Mouse (Mus musculus): ENCODE results near the gene Knop1. TPM values are rescaled to one million over a fixed set of nuclear protein-coding genes. Genes with fewer than 3 reads are reported as not detected.

Knop1 gene
- polyA plus RNA-seq, 1 experiment from 2014 or later: 51.6 TPM

DNA sequence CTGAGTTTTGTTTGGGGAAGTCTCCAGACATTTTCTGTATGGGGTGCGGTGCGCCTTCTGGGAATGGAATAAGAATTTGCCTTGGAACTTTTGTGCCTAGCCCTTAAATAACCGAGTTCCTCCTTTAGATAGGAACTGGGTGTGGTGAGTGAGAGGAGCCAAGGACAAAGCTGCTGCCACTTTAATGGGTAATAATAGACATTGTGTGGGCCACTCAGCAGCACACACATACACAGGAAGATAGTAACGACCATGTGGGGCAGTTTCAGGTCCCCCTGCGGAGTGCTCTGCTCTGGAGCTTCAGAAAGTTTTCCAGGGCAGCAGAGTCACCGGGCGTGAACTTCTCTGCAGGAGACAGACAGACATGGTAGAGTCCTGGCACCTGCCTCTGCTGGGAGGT is 34.7 kb downstream of the Knop1 start:
- no peak for TF ChIP-seq EP300 (IDR thresholded peaks at IDR 0.05)
- Histone ChIP-seq H3K27me3 (replicated peaks; ENCODE audit: insufficient read depth, low read length) (no peaks in the 10 kb centered on the region), H3K36me3 (ENCODE audit: insufficient read depth, low read length) (peaks cover 6% of the 10 kb centered on the region; the same call in 1 of the 2 replicates), H3K4me1 (ENCODE audit: insufficient read depth, low read depth, low read length) (no peaks in the 10 kb centered on the region), H3K4me3 (ENCODE audit: low read depth, low read length) (no peak overlapping the region), H3K4me2 (replicated peaks; ENCODE audit: low read depth, low read length) (no peak overlapping the region), H3K9me3 (ENCODE audit: low read length) (no peaks in the 10 kb centered on the region), H3K27ac (ENCODE audit: low read length) (no peak overlapping the region), H3K9ac (replicated peaks; ENCODE audit: low read depth) (no peak overlapping the region)
- DNase-seq (ENCODE audit: low spot score): peak; percentile 21
- WGBS: 59% methylated on average over 7 of the region's 7 CpGs
- peak; percentile 74 for ATAC-seq

GRCm38 (mm10) chr7:118819666-118820065 is 36.4 kb downstream of the Knop1 start:
- 95% methylated on average over 1 of the region's 1 CpGs for WGBS

DNA sequence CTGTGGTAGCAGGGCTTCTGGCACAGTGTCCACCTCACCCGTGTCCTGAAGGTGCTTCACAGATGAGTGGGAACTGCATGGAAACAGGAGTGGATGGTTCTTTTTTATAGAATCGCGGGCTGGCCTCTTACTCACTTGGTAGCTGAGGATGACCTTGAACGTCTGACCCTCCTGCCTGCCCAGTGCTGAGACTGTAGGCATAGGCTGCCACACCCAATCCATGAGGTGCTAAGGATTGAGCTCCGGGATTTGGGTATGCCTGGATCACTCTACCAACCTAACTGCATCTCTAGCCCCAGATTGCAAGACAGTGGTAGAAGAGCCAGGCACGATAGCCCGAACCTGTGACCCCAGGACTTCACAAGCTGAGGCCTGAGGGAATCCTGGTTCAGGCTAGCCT is 38.3 kb downstream of the Knop1 start:
- Histone ChIP-seq H3K4me1 (ENCODE audit: insufficient read depth, low read depth, low read length) (no peaks in the 10 kb centered on the region), H3K9me3 (ENCODE audit: low read length) (no peaks in the 10 kb centered on the region), H3K4me2 (replicated peaks; ENCODE audit: low read depth, low read length) (no peak overlapping the region), H3K4me3 (ENCODE audit: low read depth, low read length) (no peak overlapping the region), H3K9ac (replicated peaks; ENCODE audit: low read depth) (no peak overlapping the region), H3K27me3 (replicated peaks; ENCODE audit: insufficient read depth, low read length) (no peaks in the 10 kb centered on the region), H3K36me3 (ENCODE audit: insufficient read depth, low read length) (0 out of 2 replicates have a peak, but pooled peaks cover 10% of the 10 kb centered on the region), H3K27ac (ENCODE audit: low read length) (no peak overlapping the region)
- ATAC-seq (no peak), DNase-seq (ENCODE audit: low spot score) (no peak)
- TF ChIP-seq EP300 (IDR thresholded peaks at IDR 0.05) (no peak), CTCF (IDR thresholded peaks at IDR 0.05) (no peak)
- 90% methylated on average over 7 of the region's 7 CpGs for WGBS

More at GRCm38 (mm10) chr7:118819666-118820065, 36.4 kb downstream of the Knop1 start:
- Histone ChIP-seq H3K4me1 (ENCODE audit: insufficient read depth, low read depth, low read length) (no peaks in the 10 kb centered on the region), H3K4me2 (replicated peaks; ENCODE audit: low read depth, low read length) (no peak overlapping the region), H3K9me3 (ENCODE audit: low read length) (no peaks in the 10 kb centered on the region), H3K4me3 (ENCODE audit: low read depth, low read length) (no peak overlapping the region), H3K27me3 (replicated peaks; ENCODE audit: insufficient read depth, low read length) (no peaks in the 10 kb centered on the region), H3K9ac (replicated peaks; ENCODE audit: low read depth) (no peak overlapping the region), H3K27ac (ENCODE audit: low read length) (no peak overlapping the region), H3K36me3 (ENCODE audit: insufficient read depth, low read length) (peaks cover 10% of the 10 kb centered on the region; the same call in 1 of the 2 replicates)
- DNase-seq (ENCODE audit: low spot score) (no peak), ATAC-seq (no peak)
- no peak for TF ChIP-seq CTCF (IDR thresholded peaks at IDR 0.05)
- no peak for TF ChIP-seq EP300 (IDR thresholded peaks at IDR 0.05)

DNA sequence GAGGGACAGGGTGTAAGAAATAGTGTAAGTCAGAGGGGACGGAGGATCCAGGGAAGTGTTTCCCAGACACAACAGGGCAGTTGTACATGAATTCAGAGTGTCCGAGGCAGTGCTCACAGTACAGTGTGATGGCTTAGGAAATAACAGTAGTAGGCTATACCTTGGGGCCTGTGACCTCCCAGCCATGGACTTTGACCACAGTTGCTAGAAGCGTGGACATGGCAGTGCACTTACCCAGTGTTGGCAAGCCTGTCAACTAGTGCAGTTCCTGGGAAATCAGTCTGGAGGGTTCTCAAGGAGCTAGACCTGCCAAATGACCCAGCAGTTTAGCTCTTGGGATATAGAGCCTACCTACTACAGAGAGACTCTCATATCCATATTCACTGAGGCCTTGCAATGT is 39.8 kb downstream of the Knop1 start:
- no peak overlapping the region for H3K4me3 ChIP-seq (ENCODE audit: low read depth, low read length)
- 0 out of 2 replicates have a peak, but pooled peaks cover 10% of the 10 kb centered on the region for H3K36me3 ChIP-seq (ENCODE audit: insufficient read depth, low read length)
- 95% methylated on average over 3 of the region's 3 CpGs for WGBS
- no peak overlapping the region for H3K9ac ChIP-seq (replicated peaks; ENCODE audit: low read depth)
- ATAC-seq: no peak
- no peak overlapping the region for H3K4me2 ChIP-seq (replicated peaks; ENCODE audit: low read depth, low read length)
- H3K27me3 ChIP-seq (replicated peaks; ENCODE audit: insufficient read depth, low read length): no peaks in the 10 kb centered on the region
- no peak for DNase-seq (ENCODE audit: low spot score)
- no peaks in the 10 kb centered on the region for H3K9me3 ChIP-seq (ENCODE audit: low read length)
- no peaks in the 10 kb centered on the region for H3K4me1 ChIP-seq (ENCODE audit: insufficient read depth, low read depth, low read length)
- no peak for TF ChIP-seq CTCF (IDR thresholded peaks at IDR 0.05)
- no peak for TF ChIP-seq EP300 (IDR thresholded peaks at IDR 0.05)
- H3K27ac ChIP-seq (ENCODE audit: low read length): no peak overlapping the region

- 86% methylated on average over 4 of the region's 4 CpGs for WGBS
- Histone ChIP-seq H3K36me3 (ENCODE audit: insufficient read depth, low read length) (0 out of 2 replicates have a peak, but pooled peaks cover 8% of the 10 kb centered on the region), H3K27me3 (replicated peaks; ENCODE audit: insufficient read depth, low read length) (no peaks in the 10 kb centered on the region)
Measured at GRCm38 (mm10) chr7:118813592-118813991, 42.5 kb downstream of the Knop1 start.

DNA sequence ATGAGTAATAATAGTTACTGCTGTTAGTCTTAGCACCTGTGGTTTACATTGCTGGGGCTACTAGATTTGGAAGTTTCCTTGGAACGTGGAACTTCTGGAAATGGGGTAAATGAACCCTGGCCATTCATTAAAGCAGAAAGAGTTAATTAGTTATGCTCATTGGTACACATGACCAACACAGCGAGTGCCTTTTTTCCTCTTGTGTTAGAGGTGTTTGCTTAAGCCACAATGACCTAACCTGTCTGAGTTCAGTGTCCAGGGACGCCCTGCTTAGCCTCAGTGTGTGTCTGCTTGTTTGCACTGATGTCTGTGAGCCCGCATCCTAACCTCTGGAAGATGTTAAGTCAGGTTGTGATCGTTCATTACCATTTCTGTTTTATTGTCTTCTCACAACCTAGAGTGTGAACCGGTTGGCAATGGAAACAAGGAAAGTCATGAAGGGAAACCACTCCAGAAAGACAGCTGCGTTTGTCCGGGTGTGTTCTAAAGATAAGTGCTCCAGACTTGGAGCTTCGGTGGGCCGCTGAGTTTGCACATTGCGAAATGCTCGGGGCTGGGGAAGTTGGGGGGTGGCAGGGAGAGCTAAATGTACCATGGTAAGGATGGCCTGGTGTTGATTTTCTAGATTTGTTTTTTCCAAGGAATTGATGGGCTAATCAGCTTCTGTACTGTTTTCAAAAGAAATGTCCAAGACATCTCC is 44.5 kb downstream of the Knop1 start:
- DNase-seq (ENCODE audit: low spot score) (no peak), ATAC-seq (no peak)
- no peak overlapping the region for H3K9ac ChIP-seq (replicated peaks; ENCODE audit: low read depth)
- H3K9me3 ChIP-seq (ENCODE audit: low read length): no peaks in the 10 kb centered on the region
- H3K4me3 ChIP-seq (ENCODE audit: low read depth, low read length): no peak overlapping the region
- H3K36me3 ChIP-seq (ENCODE audit: insufficient read depth, low read length): 0 out of 2 replicates have a peak, but pooled peaks cover 4% of the 10 kb centered on the region
- H3K4me1 ChIP-seq (ENCODE audit: insufficient read depth, low read depth, low read length): no peaks in the 10 kb centered on the region
- no peak overlapping the region for H3K27ac ChIP-seq (ENCODE audit: low read length)
- no peak for TF ChIP-seq CTCF (IDR thresholded peaks at IDR 0.05)
- no peak for TF ChIP-seq EP300 (IDR thresholded peaks at IDR 0.05)
- no peaks in the 10 kb centered on the region for H3K27me3 ChIP-seq (replicated peaks; ENCODE audit: insufficient read depth, low read length)
- no peak overlapping the region for H3K4me2 ChIP-seq (replicated peaks; ENCODE audit: low read depth, low read length)
- WGBS: 46% methylated on average over 12 of the region's 12 CpGs

More at GRCm38 (mm10) chr7:118813592-118813991, 42.5 kb downstream of the Knop1 start:
- Histone ChIP-seq H3K27ac (ENCODE audit: low read length) (no peak overlapping the region), H3K4me2 (replicated peaks; ENCODE audit: low read depth, low read length) (no peak overlapping the region), H3K4me3 (ENCODE audit: low read depth, low read length) (no peak overlapping the region), H3K9me3 (ENCODE audit: low read length) (no peaks in the 10 kb centered on the region), H3K9ac (replicated peaks; ENCODE audit: low read depth) (no peak overlapping the region), H3K4me1 (ENCODE audit: insufficient read depth, low read depth, low read length) (no peaks in the 10 kb centered on the region)
- no peak for DNase-seq (ENCODE audit: low spot score)
- no peak for ATAC-seq
- TF ChIP-seq CTCF (IDR thresholded peaks at IDR 0.05) (no peak), EP300 (IDR thresholded peaks at IDR 0.05) (no peak)

Measured in lung, postnatal 0 days (tissue).